Mouse (Mus musculus) gastrocnemius, adult 18-20 months (tissue): ENCODE measurements around the gene Qk. TPM values are rescaled to one million over a fixed set of nuclear protein-coding genes. Genes with fewer than 3 reads are reported as not detected.
A peak's percentile ranks its signal among the peaks of the same experiment; 100 is the strongest.

Experiments
- DNase-seq: peaks from one replicate; pipeline ENCODE4 v3.0.0; 2021; ENCODE audit warnings: low spot score
- total RNA-seq, 2 experiments: library from RNA; stranded (reverse); gene quantifications; 2 replicates each; pipeline ENCODE4 v1.2.3; 2021

The Qk gene
- total RNA-seq, 2 experiments from 2014 or later, result 274 to 325 TPM

DNA sequence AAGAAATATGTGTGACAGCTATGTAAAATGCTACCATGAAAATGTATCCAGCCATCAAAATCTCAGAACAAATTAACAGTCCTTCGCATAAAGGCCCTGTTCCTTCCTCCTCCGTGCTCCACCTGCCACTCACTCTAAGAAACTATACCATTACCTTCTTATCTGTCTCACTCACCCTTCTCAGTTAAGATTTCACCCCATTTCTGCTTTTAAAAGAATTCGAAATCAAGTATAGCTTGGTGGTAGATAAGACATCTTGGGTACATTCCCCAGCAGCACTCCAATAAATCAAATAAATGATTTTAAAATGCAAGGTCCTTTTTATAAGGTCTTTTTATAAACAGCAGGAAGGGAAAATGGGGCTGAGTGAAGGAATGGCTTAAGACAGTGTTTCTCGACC is 53.4 kb downstream of the Qk start:
- DNase-seq, result no peak

DNA sequence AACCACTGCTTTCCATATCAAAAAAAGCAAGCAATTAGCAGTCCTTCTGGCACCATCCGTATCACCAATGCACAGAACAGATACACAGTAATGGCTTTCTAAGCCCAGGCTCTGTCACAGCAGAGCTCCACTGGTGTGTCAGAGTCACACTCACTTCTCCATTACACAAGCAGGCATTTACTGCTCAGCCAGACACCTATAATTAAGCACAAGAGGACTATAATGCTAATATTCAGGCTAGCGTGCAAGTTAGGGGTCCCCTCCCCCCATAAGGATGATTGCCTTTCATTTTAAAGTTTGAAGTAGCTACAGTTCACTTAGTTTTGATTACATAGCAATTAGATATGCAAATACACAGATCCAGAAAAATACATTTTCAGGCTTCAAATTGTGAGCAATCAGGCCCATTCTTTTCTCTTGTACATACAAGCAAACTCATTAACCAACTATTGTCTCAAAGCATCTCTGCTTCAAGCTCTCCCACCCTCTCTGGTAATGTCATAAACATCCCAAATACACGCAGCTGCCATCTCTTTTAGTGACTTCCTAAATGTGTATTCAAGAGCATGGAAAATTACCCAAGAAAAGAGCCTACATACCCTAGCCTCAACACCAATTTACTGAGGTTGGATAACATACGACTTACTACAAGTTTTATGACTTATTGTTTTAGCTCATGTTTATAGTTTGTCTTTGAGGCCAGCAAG is 68.2 kb downstream of the Qk start:
- no peak for DNase-seq

DNA sequence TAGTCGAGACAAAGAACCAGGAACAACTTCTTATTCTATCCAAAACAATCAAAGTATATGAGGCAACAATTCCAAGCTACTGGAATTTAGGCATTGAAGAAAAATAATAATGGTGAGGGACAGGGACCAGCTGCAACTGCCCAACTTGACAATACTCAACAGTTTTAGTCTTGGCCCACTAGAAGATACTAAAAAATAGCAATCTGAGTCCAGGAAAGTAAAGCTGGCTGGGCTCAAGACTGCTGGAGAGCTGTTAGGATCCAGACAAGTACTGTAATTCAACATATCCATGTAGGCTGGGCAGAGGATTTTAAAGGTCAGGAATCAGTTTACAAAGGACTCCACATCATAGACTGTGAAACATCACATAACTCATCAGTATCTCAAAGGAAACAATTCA is 79.6 kb downstream of the Qk start:
- no peak for DNase-seq

DNA sequence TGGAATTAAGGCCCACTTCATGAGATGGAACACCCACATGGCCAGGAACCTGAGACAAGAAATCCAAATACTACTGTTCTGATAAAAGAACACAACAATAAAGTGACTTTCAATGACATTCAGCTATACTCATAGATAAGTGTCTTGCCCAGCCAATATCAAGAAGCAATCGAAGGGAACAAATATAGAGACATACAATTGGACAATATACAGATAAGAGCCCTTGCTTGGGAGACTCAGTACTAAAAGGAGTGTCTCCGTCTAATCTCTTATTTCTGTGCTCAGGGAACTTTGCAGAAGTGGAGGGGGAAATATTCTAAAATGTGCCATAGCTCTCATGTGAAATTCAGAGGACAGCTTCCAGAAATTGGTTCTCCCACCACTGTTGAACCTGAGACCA is 83.1 kb downstream of the Qk start:
- no peak for DNase-seq

DNA sequence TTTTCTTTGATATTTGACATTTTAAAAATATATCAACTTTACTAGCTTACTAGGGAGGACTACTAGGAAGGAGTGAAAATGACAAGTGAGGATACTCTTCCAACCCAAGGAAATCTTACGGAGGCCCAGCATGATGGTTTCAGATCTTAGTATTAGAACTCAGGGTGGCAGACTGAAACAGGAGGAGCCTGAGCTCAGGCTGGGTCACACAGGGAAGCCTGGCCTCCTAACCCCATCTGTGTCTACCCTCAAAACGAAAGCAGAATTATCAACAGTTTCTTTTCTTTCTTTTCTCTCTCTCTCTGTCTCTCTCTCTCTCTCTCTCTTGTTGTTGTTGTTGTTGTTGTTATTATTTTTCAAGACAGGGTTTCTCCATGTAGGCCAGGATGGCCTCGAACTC is 87.2 kb downstream of the Qk start:
- DNase-seq, result no peak

DNA sequence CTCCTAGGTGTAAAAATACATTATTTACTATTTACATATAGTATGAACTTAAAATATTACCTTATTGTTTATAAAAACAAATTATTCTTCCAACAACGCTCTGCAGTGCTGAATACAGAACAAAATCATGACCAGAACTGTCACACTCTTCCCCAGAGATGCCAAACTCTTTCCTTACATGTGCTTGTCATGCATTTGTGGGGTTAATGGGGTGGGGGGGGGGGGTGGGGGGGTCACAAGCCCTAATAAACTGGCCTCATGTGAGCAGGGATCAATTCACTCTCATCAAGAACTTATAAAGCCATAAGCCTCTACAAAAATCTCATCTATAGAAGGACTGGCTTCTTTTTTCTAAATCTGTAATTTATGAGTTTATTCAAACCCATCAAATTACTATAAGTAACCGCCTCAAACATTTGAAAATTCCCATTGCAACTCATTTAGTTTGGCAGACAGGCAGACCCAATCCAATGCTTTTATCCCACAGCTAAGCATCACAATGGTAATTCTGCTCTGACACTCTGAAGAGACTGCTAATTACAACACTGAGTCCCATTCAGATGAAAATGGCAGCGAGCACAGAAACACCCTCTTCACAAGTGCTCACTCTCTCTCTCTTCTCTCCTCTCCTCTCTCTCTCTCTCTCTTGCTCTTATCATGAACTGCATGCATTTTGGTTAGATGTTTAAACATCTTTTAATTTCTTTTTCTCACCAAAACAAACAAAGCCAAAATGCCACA is 91.7 kb downstream of the Qk start:
- no peak for DNase-seq

DNA sequence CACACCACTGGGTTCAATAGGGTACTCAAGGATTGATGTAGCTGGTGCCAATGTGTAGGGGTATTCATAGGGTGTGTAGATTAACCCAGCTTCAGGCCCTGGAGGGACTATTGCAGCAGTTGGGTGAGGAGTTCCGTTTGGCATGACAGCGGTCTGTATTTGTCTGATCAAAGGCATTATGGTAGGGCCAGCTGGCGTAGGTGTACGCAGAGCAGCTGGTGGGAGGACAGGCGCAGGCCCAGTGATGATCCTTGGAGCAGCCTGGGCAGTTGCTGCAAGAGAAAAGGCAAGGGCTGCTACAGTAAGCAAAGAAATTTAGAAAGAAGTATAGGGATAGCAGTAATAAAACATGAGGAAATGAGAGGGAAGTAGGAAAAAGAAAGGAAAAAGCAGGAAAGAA is 103.5 kb downstream of the Qk start:
- no peak for DNase-seq

DNA sequence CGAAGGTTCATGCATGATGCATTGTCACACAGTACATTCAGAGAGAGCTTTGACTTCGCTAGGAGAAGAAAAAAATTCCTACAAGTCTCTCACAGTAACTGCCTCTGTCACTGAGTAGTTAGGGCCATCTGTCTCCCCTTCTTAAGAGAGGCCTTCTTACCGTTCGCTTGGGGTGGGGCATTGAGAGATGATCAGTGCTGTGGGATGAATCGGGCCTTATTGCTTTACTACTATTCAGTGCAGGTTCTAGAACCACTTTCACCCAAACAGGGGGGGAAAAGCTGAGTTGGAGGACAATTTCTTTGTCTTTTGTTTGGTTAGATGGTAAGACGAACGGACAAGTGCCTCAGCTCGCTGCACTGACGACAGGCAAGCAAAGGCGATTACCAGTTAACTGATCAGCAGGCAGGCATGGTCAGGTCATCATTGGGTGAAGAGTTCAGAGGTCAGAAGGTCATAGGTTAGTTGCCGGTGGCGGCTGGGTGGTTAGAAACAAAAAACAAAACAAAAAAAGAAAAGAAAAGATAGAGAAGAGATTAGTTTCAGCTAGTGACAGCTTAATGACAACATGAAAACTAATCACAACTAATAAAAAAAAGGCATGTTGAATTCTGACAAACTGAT is 110.4 kb downstream of the Qk start:
- DNase-seq, result no peak

DNA sequence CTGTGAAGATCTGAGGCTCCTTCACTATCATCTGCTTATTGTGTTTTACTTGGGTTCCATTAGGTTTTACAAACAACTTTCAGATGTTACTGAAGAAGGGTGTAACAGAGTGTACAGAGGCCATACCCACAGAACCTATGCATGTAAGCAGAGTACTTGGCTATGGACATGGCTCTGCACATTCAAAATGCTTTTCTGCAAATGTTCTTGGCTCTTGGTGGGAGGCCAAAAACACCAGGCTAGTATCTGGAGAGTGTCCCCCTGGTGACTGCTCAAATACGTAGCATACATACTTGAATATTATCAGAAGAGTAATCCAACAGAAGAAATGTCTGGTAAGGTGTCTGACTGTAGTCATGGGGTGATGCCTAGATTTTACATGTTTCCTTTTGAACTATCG is 121.0 kb downstream of the Qk start:
- no peak for DNase-seq

DNA sequence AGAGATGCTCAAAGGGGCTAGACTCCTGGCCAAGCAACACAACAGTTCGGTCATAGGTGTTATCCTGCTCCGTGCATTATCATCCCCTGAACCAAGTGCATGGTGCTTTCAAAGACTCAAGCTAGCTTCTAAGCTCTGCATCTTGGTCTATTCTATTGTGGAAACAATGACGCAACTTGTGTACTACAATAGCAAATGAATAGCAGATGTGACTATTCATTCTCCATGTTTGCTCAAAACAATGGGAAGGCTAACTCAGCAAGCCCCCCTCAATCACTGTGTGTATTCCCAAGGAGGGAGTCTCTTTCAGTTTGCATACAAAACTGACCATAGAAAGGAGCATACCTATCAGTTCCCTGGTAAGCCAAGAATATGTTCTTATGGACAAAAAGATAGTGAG is 121.4 kb downstream of the Qk start:
- DNase-seq, result no peak

DNA sequence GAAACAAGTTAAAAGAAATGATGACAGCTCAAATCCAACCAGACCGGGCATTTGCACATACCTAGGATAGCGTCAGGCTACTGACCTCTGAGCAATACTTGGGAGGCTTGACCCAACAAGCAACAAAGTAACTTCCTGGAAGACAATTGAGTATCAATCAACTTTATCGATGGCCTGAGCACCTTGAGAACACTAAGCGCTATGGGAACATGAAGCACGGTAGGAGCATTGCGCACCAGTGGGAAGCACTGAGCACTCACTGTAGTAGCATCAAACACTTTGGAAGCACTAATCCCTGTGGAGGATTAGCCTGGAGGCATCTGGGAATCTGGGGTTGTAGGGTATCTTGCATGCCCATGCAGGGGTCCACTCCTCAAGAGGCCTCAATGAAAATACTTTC is 124.0 kb downstream of the Qk start:
- no peak for DNase-seq

DNA sequence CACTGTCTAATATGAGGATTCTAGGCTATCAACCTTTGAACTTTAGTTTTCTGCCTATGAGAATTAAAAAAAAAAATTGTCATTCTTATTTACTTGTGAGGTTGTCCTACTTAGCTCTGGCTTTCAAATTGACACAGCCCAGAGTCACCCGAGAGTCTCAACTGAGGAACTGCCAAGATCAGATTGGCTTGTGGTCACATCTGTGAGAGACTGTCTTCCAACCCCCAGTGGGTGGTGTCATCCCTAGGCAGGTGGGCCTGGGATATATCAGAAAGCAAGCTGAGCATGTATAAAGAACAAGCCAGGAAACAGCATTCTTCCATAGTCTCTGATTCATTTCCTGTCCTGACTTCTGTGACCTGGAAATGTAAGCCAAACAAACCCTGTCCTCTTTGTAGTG is 128.8 kb downstream of the Qk start:
- DNase-seq, result no peak

DNA sequence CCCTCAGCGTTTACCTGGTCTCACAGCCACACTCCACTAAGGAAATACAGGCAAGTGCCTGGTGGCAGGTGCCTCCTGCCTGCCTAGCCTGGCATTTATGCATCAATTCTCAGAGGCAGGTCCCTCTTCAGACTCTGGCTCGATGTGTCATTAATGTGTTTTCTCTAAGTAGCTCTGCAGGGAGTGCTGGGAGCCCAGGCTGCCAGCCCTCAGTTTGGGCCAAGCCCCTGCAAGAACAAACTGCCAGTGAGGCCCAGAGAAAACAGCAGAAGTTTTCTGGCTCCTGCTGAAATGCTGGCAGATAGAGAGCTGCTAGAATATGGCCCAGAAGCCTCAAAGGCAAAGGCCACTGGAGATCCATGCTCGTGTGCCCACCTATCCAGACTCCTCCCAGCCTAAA is 131.2 kb downstream of the Qk start:
- no peak for DNase-seq

DNA sequence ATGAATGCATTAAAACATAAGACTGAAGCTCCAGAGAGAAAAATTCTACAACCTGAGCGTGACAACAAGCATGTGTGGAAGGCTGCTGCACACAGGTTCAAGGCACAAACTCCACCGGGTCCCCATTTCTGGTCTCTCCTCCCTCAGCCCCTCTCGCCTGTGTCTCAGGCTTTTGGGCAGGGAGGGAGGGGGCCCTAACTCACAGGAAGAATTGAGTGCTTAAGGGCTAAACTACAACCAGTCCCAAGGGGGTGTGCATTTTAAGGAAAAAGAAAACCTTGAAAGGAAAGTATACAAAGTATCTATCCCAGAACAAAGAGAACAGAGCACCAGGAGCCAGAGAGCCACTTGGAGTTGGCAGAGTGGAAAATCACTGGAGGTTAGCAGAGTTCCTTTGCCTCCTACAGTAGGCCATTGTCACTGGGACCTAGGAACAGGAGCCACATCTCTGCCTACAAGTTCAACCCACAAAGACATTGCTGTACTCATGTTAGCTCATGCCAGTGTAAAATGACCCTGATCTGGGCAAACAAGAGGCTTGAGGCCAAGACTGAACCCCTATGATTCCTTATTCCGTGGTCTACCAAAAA is 132.1 kb downstream of the Qk start:
- no peak for DNase-seq

DNA sequence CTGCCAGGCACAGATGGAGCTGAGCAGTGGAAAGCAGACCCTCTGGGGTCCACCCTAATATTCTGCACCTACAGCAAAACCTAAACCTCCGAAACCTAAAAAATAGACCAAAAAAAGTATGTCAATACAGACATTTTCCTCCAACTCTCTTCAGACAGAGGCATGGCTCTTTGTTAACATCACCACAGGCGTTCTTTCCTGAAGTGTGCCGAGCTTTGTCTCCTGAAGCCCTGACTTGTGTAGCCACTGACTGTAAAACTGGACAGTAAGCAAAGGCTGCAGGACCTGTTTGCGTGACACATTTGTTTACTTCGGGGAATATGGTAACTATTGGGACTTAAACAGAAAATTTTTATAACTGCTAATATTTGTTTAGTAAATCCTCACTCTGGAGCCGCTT is 137.9 kb downstream of the Qk start:
- no peak for DNase-seq

DNA sequence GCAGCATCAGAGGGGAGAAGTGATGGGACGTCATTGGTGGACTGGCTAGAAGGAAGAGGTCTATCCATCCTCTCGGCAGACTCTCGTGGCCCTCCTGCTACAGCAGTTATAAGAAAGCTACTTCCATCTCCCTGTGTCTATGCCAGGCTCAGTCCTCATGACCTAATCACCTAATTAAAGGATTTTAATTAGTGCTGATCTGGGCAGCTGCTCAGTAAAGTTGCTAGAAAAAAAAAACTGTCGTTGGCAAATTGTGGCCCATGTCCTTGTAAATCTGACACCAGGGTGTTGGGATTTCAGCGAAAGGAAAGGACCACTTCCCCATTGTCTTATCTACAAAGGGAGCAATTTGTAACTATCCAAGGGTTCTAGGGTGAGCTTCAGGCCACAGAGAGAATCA is 142.6 kb downstream of the Qk start:
- DNase-seq, result no peak

DNA sequence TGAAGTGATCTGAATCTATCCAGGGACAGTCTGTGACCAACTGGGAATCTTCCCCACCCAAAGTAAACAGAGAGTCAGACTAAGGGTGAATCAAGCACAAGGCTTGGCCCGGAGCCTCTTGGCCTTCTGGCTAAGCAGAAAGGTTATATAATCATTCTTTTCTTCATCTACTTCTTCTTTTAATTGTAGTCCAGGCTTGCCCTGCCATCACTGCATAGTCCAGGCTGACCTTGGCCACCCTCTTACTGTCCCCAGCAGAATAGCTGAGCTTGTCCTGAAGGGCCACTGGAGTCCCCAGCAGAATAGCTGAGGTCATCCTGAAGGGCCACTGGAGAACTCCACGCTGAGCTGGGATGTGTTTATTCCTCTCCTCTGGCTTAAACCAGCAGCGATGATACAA is 158.4 kb downstream of the Qk start:
- DNase-seq, result peak; percentile 17

DNA sequence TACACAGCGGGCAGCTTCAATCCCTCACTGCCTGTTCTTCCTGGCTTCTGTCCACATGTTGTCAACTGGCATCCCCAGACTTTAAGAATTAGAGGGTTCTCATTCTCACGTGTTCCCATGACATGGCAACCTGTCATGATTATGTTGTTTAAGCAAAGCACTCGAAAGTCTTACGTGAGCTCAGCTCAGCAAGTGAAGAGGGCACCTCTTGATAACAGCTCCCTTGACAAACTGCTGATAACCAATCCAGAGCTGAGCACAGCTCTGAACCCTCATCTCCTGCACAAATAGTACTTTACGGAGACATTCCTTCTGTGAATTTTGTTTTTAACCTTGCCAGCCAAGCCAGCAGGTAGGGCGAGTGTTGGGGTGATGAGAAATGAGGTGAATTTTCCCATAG is 159.2 kb downstream of the Qk start:
- no peak for DNase-seq

DNA sequence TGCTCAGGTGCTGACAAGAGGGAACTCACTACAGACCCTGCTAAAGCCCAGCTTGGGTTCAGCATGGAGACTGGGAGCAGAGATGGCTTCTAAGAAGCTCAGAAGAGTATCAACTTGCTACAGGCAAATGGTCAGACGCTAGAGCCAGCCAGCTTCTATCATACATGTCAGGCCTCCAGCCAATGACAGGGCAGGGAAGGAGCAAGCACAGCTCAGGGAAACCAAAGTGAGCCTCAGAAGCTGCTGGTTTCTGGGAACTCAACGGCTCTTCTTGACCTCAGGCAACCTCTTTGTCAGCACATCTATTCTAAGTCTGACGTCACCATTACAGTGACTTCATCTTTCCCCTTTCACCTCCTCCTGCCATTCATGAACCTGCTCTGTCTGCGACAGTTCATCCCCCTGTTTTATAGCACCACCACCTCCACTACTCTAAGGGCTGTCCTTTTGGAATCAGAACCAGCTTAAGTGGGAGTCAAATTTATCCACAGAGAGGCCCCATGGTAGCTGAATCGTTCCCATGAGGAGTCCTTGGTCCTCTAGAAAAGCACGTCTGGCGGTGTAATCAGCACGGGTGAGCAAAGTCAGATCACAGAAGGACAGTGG is 166.7 kb downstream of the Qk start:
- DNase-seq, result no peak
